Mouse (Mus musculus) heart, embryonic 11.5 days (tissue): ENCODE measurements around the gene Morf4l2. TPM values are rescaled to one million over a fixed set of nuclear protein-coding genes. Genes with fewer than 3 reads are reported as not detected.

Experiments
- ATAC-seq: fragments of 200-750 bp; cut with Nextera tagmentation; replicated peaks from 2 replicates; pipeline ENCODE4 v1.8.0; 2017; ENCODE audit warnings: moderate library complexity; ENCODE audit not compliant: insufficient number of reproducible peaks, low FRiP score, low TSS enrichment
- H3K27ac ChIP-seq: fragments of 300-500 bp; sonication (generic); 2 replicates; pipeline ENCODE4 v1.5.1; 2014; ENCODE audit warnings: mild to moderate bottlenecking, low read depth, low read length
- H3K27me3 ChIP-seq: fragments of 300-500 bp; sonication (generic); 2 replicates; pipeline ENCODE4 v1.6.1; 2014; ENCODE audit warnings: mild to moderate bottlenecking, low read length, mixed read lengths; ENCODE audit not compliant: control insufficient read depth, insufficient read depth
- H3K36me3 ChIP-seq: fragments of 300-500 bp; sonication (generic); 2 replicates; pipeline ENCODE4 v1.6.1; 2014; ENCODE audit warnings: mild to moderate bottlenecking, low read length, moderate library complexity, mixed read lengths; ENCODE audit not compliant: control insufficient read depth, insufficient read depth
- H3K4me1 ChIP-seq: fragments of 300-500 bp; sonication (generic); 2 replicates; pipeline ENCODE4 v1.6.1; 2014; ENCODE audit warnings: low read length; ENCODE audit not compliant: control insufficient read depth, insufficient read depth
- H3K4me2 ChIP-seq: fragments of 300-500 bp; sonication (generic); 2 replicates; pipeline ENCODE4 v1.6.1; 2014; ENCODE audit warnings: mild to moderate bottlenecking, moderate library complexity
- H3K4me3 ChIP-seq: fragments of 300-500 bp; sonication (generic); 2 replicates; pipeline ENCODE4 v1.5.1; 2014; ENCODE audit warnings: low read depth, low read length
- H3K9ac ChIP-seq: fragments of 300-500 bp; sonication (generic); 2 replicates; pipeline ENCODE4 v1.6.1; 2014; ENCODE audit warnings: mild to moderate bottlenecking, low read depth, low read length, moderate library complexity
- H3K9me3 ChIP-seq: fragments of 300-500 bp; sonication (generic); replicated peaks from 2 replicates; pipeline ENCODE4 v1.6.1; 2016; ENCODE audit warnings: low read length; ENCODE audit not compliant: control insufficient read depth
- WGBS: fragments of 180-500 bp; shearing (Covaris S2); extraction: QIAGEN DNeasy Blood & Tissue Kit; methylation state at CpG from one replicate; pipeline ENCODE4 v1.1.7; 2014; ENCODE audit not compliant: insufficient replicate concordance; 5-methylcytosine and 5-hydroxymethylcytosine counted together
- polyA plus RNA-seq: library from polyadenylated mRNA; unstranded; fragments of >200 nt; fragmentation: Nextera tagmentation; extraction: Ambion mirVana; gene quantifications from 2 replicates; pipeline ENCODE4 v1.2.1, GENCODE M21; 2014

Morf4l2 gene
- polyA plus RNA-seq, 1 experiment from 2014 or later, result 449 TPM

- H3K4me2 ChIP-seq, result no peak overlapping the region
- no peaks in the 10 kb centered on the region for H3K27me3 ChIP-seq
- ATAC-seq, result no peak
- no peak overlapping the region for H3K9ac ChIP-seq
- WGBS, result 74% methylated on average over 4 of the region's 4 CpGs
- no peaks in the 10 kb centered on the region for H3K4me1 ChIP-seq
- no peak overlapping the region for H3K4me3 ChIP-seq
- H3K27ac ChIP-seq, result no peak overlapping the region
- H3K9me3 ChIP-seq, result no peaks in the 10 kb centered on the region
- H3K36me3 ChIP-seq, result no peaks in the 10 kb centered on the region
Measured at GRCm38 (mm10) chrX:136749329-136749728, 5.8 kb upstream of the Morf4l2 start.

- Histone ChIP-seq H3K27me3 (no peaks in the 10 kb centered on the region), H3K4me1 (no peaks in the 10 kb centered on the region), H3K9me3 (no peaks in the 10 kb centered on the region), H3K9ac (no peak overlapping the region), H3K27ac (no peak overlapping the region), H3K36me3 (no peaks in the 10 kb centered on the region), H3K4me2 (no peak overlapping the region), H3K4me3 (no peak overlapping the region)
- ATAC-seq, result no peak
- WGBS, result 84% methylated on average over 8 of the region's 8 CpGs
Measured at GRCm38 (mm10) chrX:136744663-136745062, 1.2 kb upstream of the Morf4l2 start.

GRCm38 (mm10) chrX:136742661-136743103, 808 bp downstream of the Morf4l2 start:
- 31% methylated on average over 5 of the region's 5 CpGs for WGBS
- Histone ChIP-seq H3K36me3 (no peaks in the 10 kb centered on the region), H3K9me3 (no peaks in the 10 kb centered on the region), H3K4me3 (peak overlapping the region; percentile 59), H3K27ac (peak overlapping the region; percentile 90), H3K27me3 (no peaks in the 10 kb centered on the region), H3K9ac (peak overlapping the region; percentile 69), H3K4me1 (peaks cover 3% of the 10 kb centered on the region; the same call in 1 of the 2 replicates), H3K4me2 (peak overlapping the region; percentile 61)
- no peak for ATAC-seq

- WGBS, result 25% methylated on average over 10 of the region's 10 CpGs
- Histone ChIP-seq H3K27me3 (no peaks in the 10 kb centered on the region), H3K9ac (peak overlapping the region; percentile 69), H3K4me2 (peak overlapping the region; percentile 61), H3K36me3 (no peaks in the 10 kb centered on the region), H3K4me3 (peak overlapping the region; percentile 59), H3K9me3 (no peaks in the 10 kb centered on the region), H3K4me1 (peaks cover 3% of the 10 kb centered on the region; the same call in 1 of the 2 replicates), H3K27ac (peak overlapping the region; percentile 90)
- no peak for ATAC-seq
Measured at GRCm38 (mm10) chrX:136742241-136742640, 1.2 kb downstream of the Morf4l2 start.

- no peaks in the 10 kb centered on the region for H3K36me3 ChIP-seq
- peak overlapping the region; percentile 59 for H3K4me3 ChIP-seq
- peaks cover 3% of the 10 kb centered on the region; the same call in 1 of the 2 replicates for H3K4me1 ChIP-seq
- H3K27ac ChIP-seq, result peak overlapping the region; percentile 90
- peak overlapping the region; percentile 61 for H3K4me2 ChIP-seq
- no peaks in the 10 kb centered on the region for H3K9me3 ChIP-seq
- WGBS, result 26% methylated on average over 44 of the region's 46 CpGs
- H3K27me3 ChIP-seq, result no peaks in the 10 kb centered on the region
- H3K9ac ChIP-seq, result peak overlapping the region; percentile 69
- peak; percentile 80 for ATAC-seq
Measured at GRCm38 (mm10) chrX:136741651-136742201, 1.8 kb downstream of the Morf4l2 start.

GRCm38 (mm10) chrX:136740791-136741650, 2.5 kb downstream of the Morf4l2 start:
- Histone ChIP-seq H3K4me2 (peak overlapping the region; percentile 39), H3K4me3 (peak overlapping the region; percentile 59), H3K9me3 (no peaks in the 10 kb centered on the region), H3K36me3 (no peaks in the 10 kb centered on the region), H3K4me1 (peaks cover 3% of the 10 kb centered on the region; the same call in 1 of the 2 replicates), H3K9ac (peak overlapping the region; percentile 80), H3K27ac (peak overlapping the region; percentile 90), H3K27me3 (no peaks in the 10 kb centered on the region)
- peak; percentile 95 for ATAC-seq
- 25% methylated on average over 39 of the region's 39 CpGs for WGBS

- H3K27ac ChIP-seq, result peak overlapping the region; percentile 89
- no peaks in the 10 kb centered on the region for H3K36me3 ChIP-seq
- H3K9me3 ChIP-seq, result no peaks in the 10 kb centered on the region
- peak overlapping the region; percentile 39 for H3K4me2 ChIP-seq
- peaks cover 3% of the 10 kb centered on the region; the same call in 1 of the 2 replicates for H3K4me1 ChIP-seq
- peak overlapping the region; percentile 59 for H3K4me3 ChIP-seq
- no peaks in the 10 kb centered on the region for H3K27me3 ChIP-seq
- no peak for ATAC-seq
- peak overlapping the region; percentile 80 for H3K9ac ChIP-seq
- 22% methylated on average over 15 of the region's 15 CpGs for WGBS
Measured at GRCm38 (mm10) chrX:136740087-136740790, 3.3 kb downstream of the Morf4l2 start.

- Histone ChIP-seq H3K4me1 (no peaks in the 10 kb centered on the region), H3K4me3 (no peak overlapping the region), H3K9ac (no peak overlapping the region), H3K9me3 (no peaks in the 10 kb centered on the region), H3K27me3 (no peaks in the 10 kb centered on the region), H3K36me3 (no peaks in the 10 kb centered on the region), H3K27ac (no peak overlapping the region), H3K4me2 (no peak overlapping the region)
- no peak for ATAC-seq
- WGBS, result 86% methylated on average over 4 of the region's 4 CpGs
Measured at GRCm38 (mm10) chrX:136732016-136732415, 11.5 kb downstream of the Morf4l2 start.
